Mouse (Mus musculus): ENCODE measurements around the gene 1700057G04Rik. TPM values are rescaled to one million over a fixed set of nuclear protein-coding genes. Genes with fewer than 3 reads are reported as not detected.

1700057G04Rik gene
- polyA plus RNA-seq, 1 experiment from 2014 or later = not detected

- H3K4me2 ChIP-seq (ENCODE audit: low read depth, low read length) = no peak overlapping the region
- H3K27me3 ChIP-seq (ENCODE audit: control insufficient read depth, insufficient read depth, low read length) = no peaks in the 10 kb centered on the region
- no peaks in the 10 kb centered on the region for H3K4me1 ChIP-seq (ENCODE audit: control insufficient read depth, insufficient read depth, low read length)
- no peak overlapping the region for H3K27ac ChIP-seq (ENCODE audit: low read length)
- H3K9ac ChIP-seq (ENCODE audit: low read length) = no peak overlapping the region
- ATAC-seq (ENCODE audit: insufficient read depth, low FRiP score) = no peak
- no peaks in the 10 kb centered on the region for H3K36me3 ChIP-seq (ENCODE audit: control insufficient read depth, insufficient read depth, low read length)
- H3K4me3 ChIP-seq (replicated peaks; ENCODE audit: low read length) = no peak overlapping the region
- no peaks in the 10 kb centered on the region for H3K9me3 ChIP-seq (replicated peaks; ENCODE audit: control insufficient read depth, low read length)
These were observed 59.7 kb downstream of the 1700057G04Rik start for GRCm38 (mm10) chr9:92368920-92369319.

DNA sequence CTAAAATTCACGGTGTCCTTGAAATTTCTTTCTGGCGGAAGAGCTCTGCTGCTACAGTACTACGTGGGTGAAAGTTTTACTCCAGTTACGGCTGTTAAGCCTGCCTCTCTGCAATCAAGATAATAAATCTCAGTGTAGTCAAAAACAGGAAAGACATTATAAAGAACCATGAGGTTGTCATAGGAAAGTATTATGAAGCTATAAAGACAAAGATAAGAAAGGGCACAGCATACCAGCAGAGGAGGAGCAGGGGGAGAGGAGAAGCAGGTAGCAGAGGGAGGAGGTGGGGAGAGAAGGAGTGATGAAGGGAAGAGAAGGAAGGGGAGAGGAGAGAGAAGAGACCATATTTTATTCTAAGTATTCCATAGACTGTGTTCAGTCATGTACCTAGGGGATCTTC, 64.7 kb downstream of the 1700057G04Rik start:
- H3K27me3 ChIP-seq (ENCODE audit: control insufficient read depth, insufficient read depth, low read length) = no peaks in the 10 kb centered on the region

GRCm38 (mm10) chr9:92374705-92375199, 65.6 kb downstream of the 1700057G04Rik start:
- no peak for ATAC-seq (ENCODE audit: insufficient read depth, low FRiP score)
- H3K4me3 ChIP-seq (replicated peaks; ENCODE audit: low read length) = no peak overlapping the region
- no peak overlapping the region for H3K4me2 ChIP-seq (ENCODE audit: low read depth, low read length)
- H3K27ac ChIP-seq (ENCODE audit: low read length) = no peak overlapping the region
- no peaks in the 10 kb centered on the region for H3K4me1 ChIP-seq (ENCODE audit: control insufficient read depth, insufficient read depth, low read length)
- 67% methylated on average over 7 of the region's 7 CpGs for WGBS
- H3K9ac ChIP-seq (ENCODE audit: low read length) = no peak overlapping the region
- H3K36me3 ChIP-seq (ENCODE audit: control insufficient read depth, insufficient read depth, low read length) = no peaks in the 10 kb centered on the region
- no peaks in the 10 kb centered on the region for H3K9me3 ChIP-seq (replicated peaks; ENCODE audit: control insufficient read depth, low read length)
- H3K27me3 ChIP-seq (ENCODE audit: control insufficient read depth, insufficient read depth, low read length) = no peaks in the 10 kb centered on the region

More for the DNA sequence above, 64.7 kb downstream of the 1700057G04Rik start:
- H3K36me3 ChIP-seq (ENCODE audit: control insufficient read depth, insufficient read depth, low read length) = no peaks in the 10 kb centered on the region
- WGBS = 45% methylated on average over 4 of the region's 4 CpGs
- ATAC-seq (ENCODE audit: insufficient read depth, low FRiP score) = no peak
- H3K4me2 ChIP-seq (ENCODE audit: low read depth, low read length) = no peak overlapping the region
- H3K4me1 ChIP-seq (ENCODE audit: control insufficient read depth, insufficient read depth, low read length) = no peaks in the 10 kb centered on the region
- H3K9ac ChIP-seq (ENCODE audit: low read length) = no peak overlapping the region
- H3K27ac ChIP-seq (ENCODE audit: low read length) = no peak overlapping the region
- H3K9me3 ChIP-seq (replicated peaks; ENCODE audit: control insufficient read depth, low read length) = no peaks in the 10 kb centered on the region
- H3K4me3 ChIP-seq (replicated peaks; ENCODE audit: low read length) = no peak overlapping the region

DNA sequence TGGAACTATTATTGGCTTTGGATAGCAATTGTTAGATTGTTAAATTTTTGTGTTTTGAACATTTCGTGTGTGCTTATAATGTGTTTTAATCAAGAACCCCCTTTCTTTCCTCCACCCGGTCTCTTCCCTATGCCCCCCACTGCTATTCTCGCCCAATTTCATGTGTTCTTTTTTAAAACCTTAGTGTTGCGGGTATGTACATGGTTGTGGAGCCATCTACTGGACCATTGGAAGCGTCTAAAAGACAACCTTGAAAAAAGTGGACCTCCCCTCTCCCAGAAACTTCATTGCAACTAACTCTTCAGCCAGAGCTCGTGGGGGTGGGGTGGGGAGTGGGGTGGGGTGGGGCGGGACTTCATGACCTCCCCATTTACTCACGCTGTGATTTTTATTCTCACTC, 66.2 kb downstream of the 1700057G04Rik start:
- Histone ChIP-seq H3K4me3 (replicated peaks; ENCODE audit: low read length) (no peak overlapping the region), H3K27ac (ENCODE audit: low read length) (no peak overlapping the region), H3K9me3 (replicated peaks; ENCODE audit: control insufficient read depth, low read length) (no peaks in the 10 kb centered on the region), H3K36me3 (ENCODE audit: control insufficient read depth, insufficient read depth, low read length) (no peaks in the 10 kb centered on the region), H3K4me2 (ENCODE audit: low read depth, low read length) (no peak overlapping the region), H3K4me1 (ENCODE audit: control insufficient read depth, insufficient read depth, low read length) (no peaks in the 10 kb centered on the region), H3K9ac (ENCODE audit: low read length) (no peak overlapping the region), H3K27me3 (ENCODE audit: control insufficient read depth, insufficient read depth, low read length) (no peaks in the 10 kb centered on the region)
- 61% methylated on average over 8 of the region's 8 CpGs for WGBS
- ATAC-seq (ENCODE audit: insufficient read depth, low FRiP score) = no peak

DNA sequence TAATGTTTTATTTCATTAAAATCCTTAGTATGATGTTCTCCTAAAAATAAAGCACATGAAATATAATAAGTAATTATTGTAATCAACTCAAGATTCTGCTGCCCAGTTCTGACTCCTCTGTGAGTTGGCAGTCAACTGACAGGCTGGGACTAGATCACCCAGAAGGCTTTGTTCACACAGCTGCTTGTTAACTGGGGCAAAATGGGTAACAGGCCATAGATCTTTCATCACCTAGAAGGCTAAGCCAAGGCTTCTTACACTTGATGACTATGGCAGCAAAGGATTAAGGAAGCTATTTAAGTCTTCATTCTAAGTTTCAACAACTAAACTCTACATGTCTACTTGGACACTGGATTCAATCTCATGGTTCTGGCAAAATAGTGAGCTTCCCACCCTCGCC, 68.8 kb downstream of the 1700057G04Rik start:
- ATAC-seq (ENCODE audit: insufficient read depth, low FRiP score) = no peak
- H3K4me1 ChIP-seq (ENCODE audit: control insufficient read depth, insufficient read depth, low read length) = no peaks in the 10 kb centered on the region
- H3K9ac ChIP-seq (ENCODE audit: low read length) = no peak overlapping the region
- H3K36me3 ChIP-seq (ENCODE audit: control insufficient read depth, insufficient read depth, low read length) = no peaks in the 10 kb centered on the region
- H3K27ac ChIP-seq (ENCODE audit: low read length) = no peak overlapping the region
- no peaks in the 10 kb centered on the region for H3K9me3 ChIP-seq (replicated peaks; ENCODE audit: control insufficient read depth, low read length)
- 78% methylated on average over 1 of the region's 1 CpGs for WGBS
- no peak overlapping the region for H3K4me2 ChIP-seq (ENCODE audit: low read depth, low read length)
- H3K4me3 ChIP-seq (replicated peaks; ENCODE audit: low read length) = no peak overlapping the region
- no peaks in the 10 kb centered on the region for H3K27me3 ChIP-seq (ENCODE audit: control insufficient read depth, insufficient read depth, low read length)

DNA sequence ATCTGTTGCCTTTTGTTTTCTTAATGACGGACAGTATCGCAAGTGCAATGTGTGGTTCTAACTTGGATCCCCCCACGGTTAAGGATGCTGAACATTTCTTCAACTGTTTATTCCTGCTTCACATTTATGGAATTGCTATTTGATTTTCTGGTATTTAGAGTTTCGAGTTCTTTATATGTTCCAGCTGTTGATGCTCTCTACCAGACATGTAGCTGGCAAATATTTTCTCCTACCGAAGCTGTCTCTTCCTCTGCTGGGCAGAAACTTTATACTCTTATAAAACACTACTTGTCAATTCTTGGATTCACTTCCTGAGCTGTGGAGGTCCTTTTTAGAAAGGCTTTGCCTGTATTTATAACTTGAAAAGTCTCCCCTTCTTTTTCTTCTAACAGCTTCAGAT, 70.1 kb downstream of the 1700057G04Rik start:
- no peak for ATAC-seq (ENCODE audit: insufficient read depth, low FRiP score)
- H3K9ac ChIP-seq (ENCODE audit: low read length) = no peak overlapping the region
- no peaks in the 10 kb centered on the region for H3K36me3 ChIP-seq (ENCODE audit: control insufficient read depth, insufficient read depth, low read length)
- H3K4me3 ChIP-seq (replicated peaks; ENCODE audit: low read length) = no peak overlapping the region
- no peaks in the 10 kb centered on the region for H3K4me1 ChIP-seq (ENCODE audit: control insufficient read depth, insufficient read depth, low read length)
- no peaks in the 10 kb centered on the region for H3K27me3 ChIP-seq (ENCODE audit: control insufficient read depth, insufficient read depth, low read length)
- H3K4me2 ChIP-seq (ENCODE audit: low read depth, low read length) = no peak overlapping the region
- H3K9me3 ChIP-seq (replicated peaks; ENCODE audit: control insufficient read depth, low read length) = no peaks in the 10 kb centered on the region
- H3K27ac ChIP-seq (ENCODE audit: low read length) = no peak overlapping the region
- 54% methylated on average over 5 of the region's 5 CpGs for WGBS

DNA sequence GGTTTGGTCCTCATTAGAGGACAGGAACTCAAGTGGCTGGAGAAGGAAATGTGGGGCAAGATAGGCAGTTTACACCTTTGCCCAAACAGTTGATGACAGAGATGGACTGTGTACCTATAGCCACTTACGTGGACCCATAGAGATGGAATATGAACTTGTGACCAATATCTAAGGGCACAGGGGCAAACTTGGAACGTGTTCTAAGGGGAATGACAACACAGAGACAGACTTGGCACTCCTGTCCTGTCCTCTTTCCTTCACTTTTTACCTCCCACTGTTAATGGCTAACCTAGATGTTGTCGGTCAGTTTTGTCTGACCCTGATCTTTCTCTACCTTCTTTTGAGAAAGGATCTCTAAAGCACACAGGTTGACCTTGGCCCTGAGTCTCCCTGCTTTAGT, 74.2 kb downstream of the 1700057G04Rik start:
- WGBS = 80% methylated on average over 3 of the region's 3 CpGs
- no peak overlapping the region for H3K9ac ChIP-seq (ENCODE audit: low read length)
- H3K9me3 ChIP-seq (replicated peaks; ENCODE audit: control insufficient read depth, low read length) = no peaks in the 10 kb centered on the region
- no peaks in the 10 kb centered on the region for H3K36me3 ChIP-seq (ENCODE audit: control insufficient read depth, insufficient read depth, low read length)
- no peak for ATAC-seq (ENCODE audit: insufficient read depth, low FRiP score)
- H3K27ac ChIP-seq (ENCODE audit: low read length) = no peak overlapping the region
- H3K27me3 ChIP-seq (ENCODE audit: control insufficient read depth, insufficient read depth, low read length) = no peaks in the 10 kb centered on the region
- no peaks in the 10 kb centered on the region for H3K4me1 ChIP-seq (ENCODE audit: control insufficient read depth, insufficient read depth, low read length)
- no peak overlapping the region for H3K4me2 ChIP-seq (ENCODE audit: low read depth, low read length)
- H3K4me3 ChIP-seq (replicated peaks; ENCODE audit: low read length) = no peak overlapping the region

DNA sequence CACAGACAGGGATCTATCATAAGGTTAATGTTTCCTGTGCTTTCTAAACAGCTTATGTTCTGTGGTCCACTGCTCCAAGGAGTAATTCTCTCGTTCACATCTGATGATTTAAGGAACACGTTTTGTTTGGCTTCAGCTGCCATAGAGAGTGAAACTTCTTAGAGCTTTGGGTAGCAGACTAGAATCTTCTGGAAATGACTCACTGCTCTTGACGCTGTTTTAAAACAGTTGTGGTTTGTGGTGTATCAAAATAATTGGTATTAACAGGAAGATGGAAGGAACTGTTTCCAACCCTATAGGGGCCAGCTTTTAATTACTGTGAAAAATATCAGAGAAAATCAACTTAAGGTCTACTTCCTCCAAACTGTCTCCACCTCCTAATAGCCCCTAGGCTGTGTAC, 75.2 kb downstream of the 1700057G04Rik start:
- Histone ChIP-seq H3K9me3 (replicated peaks; ENCODE audit: control insufficient read depth, low read length) (no peaks in the 10 kb centered on the region), H3K36me3 (ENCODE audit: control insufficient read depth, insufficient read depth, low read length) (no peaks in the 10 kb centered on the region), H3K9ac (ENCODE audit: low read length) (no peak overlapping the region), H3K27me3 (ENCODE audit: control insufficient read depth, insufficient read depth, low read length) (no peaks in the 10 kb centered on the region), H3K4me2 (ENCODE audit: low read depth, low read length) (no peak overlapping the region), H3K4me1 (ENCODE audit: control insufficient read depth, insufficient read depth, low read length) (no peaks in the 10 kb centered on the region), H3K4me3 (replicated peaks; ENCODE audit: low read length) (no peak overlapping the region), H3K27ac (ENCODE audit: low read length) (no peak overlapping the region)
- 39% methylated on average over 3 of the region's 3 CpGs for WGBS
- no peak for ATAC-seq (ENCODE audit: insufficient read depth, low FRiP score)

DNA sequence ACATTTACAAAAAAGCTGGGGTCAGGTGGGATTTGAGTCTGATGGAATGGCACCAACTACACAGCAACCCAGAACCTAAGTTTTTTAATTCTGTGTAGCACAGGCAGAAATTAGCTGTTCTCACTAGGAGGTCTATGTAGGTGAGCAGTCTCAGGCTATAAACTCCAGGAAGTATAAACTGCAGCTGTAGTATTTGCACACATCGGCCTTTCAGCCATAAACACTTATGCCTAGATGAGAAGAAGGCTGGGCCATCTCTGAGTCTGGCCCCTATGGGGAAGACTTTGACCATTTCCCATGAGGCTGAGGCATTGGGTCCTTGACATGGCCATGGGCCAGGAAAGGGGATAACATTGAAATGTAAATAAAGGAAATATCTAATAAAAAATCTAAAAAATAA, 76.7 kb downstream of the 1700057G04Rik start:
- H3K9ac ChIP-seq (ENCODE audit: low read length) = no peak overlapping the region
- no peaks in the 10 kb centered on the region for H3K27me3 ChIP-seq (ENCODE audit: control insufficient read depth, insufficient read depth, low read length)
- H3K4me1 ChIP-seq (ENCODE audit: control insufficient read depth, insufficient read depth, low read length) = no peaks in the 10 kb centered on the region
- H3K9me3 ChIP-seq (replicated peaks; ENCODE audit: control insufficient read depth, low read length) = no peaks in the 10 kb centered on the region
- no peak overlapping the region for H3K27ac ChIP-seq (ENCODE audit: low read length)
- ATAC-seq (ENCODE audit: insufficient read depth, low FRiP score) = no peak
- H3K36me3 ChIP-seq (ENCODE audit: control insufficient read depth, insufficient read depth, low read length) = no peaks in the 10 kb centered on the region
- H3K4me2 ChIP-seq (ENCODE audit: low read depth, low read length) = no peak overlapping the region
- no peak overlapping the region for H3K4me3 ChIP-seq (replicated peaks; ENCODE audit: low read length)
- WGBS = 64% methylated on average over 1 of the region's 1 CpGs

GRCm38 (mm10) chr9:92386871-92387270, 77.7 kb downstream of the 1700057G04Rik start:
- Histone ChIP-seq H3K4me2 (ENCODE audit: low read depth, low read length) (no peak overlapping the region), H3K9ac (ENCODE audit: low read length) (no peak overlapping the region), H3K27me3 (ENCODE audit: control insufficient read depth, insufficient read depth, low read length) (no peaks in the 10 kb centered on the region), H3K9me3 (replicated peaks; ENCODE audit: control insufficient read depth, low read length) (no peaks in the 10 kb centered on the region), H3K4me3 (replicated peaks; ENCODE audit: low read length) (no peak overlapping the region), H3K27ac (ENCODE audit: low read length) (no peak overlapping the region), H3K36me3 (ENCODE audit: control insufficient read depth, insufficient read depth, low read length) (no peaks in the 10 kb centered on the region), H3K4me1 (ENCODE audit: control insufficient read depth, insufficient read depth, low read length) (no peaks in the 10 kb centered on the region)
- 65% methylated on average over 1 of the region's 1 CpGs for WGBS
- ATAC-seq (ENCODE audit: insufficient read depth, low FRiP score) = no peak
